Mouse (Mus musculus) lung, adult 2 months (tissue): ENCODE results near the gene Snx13.
A peak's percentile ranks its signal among the peaks of the same experiment; 100 is the strongest.

Experiments
- CTCF ChIP-seq: fragments of 200-500 bp; IDR thresholded peaks from 2 replicates; pipeline ENCODE4 v1.5.1; 2011; ENCODE audit warnings: mild to moderate bottlenecking, low read length, control low read depth; ENCODE audit not compliant: insufficient read depth
- POLR2A ChIP-seq: fragments of 200-500 bp; IDR thresholded peaks from 2 replicates; pipeline ENCODE4 v1.6.1; 2011; ENCODE audit warnings: low read depth, mild to moderate bottlenecking, control low read depth, low read length, borderline replicate concordance; ENCODE audit errors: extremely low read depth

DNA sequence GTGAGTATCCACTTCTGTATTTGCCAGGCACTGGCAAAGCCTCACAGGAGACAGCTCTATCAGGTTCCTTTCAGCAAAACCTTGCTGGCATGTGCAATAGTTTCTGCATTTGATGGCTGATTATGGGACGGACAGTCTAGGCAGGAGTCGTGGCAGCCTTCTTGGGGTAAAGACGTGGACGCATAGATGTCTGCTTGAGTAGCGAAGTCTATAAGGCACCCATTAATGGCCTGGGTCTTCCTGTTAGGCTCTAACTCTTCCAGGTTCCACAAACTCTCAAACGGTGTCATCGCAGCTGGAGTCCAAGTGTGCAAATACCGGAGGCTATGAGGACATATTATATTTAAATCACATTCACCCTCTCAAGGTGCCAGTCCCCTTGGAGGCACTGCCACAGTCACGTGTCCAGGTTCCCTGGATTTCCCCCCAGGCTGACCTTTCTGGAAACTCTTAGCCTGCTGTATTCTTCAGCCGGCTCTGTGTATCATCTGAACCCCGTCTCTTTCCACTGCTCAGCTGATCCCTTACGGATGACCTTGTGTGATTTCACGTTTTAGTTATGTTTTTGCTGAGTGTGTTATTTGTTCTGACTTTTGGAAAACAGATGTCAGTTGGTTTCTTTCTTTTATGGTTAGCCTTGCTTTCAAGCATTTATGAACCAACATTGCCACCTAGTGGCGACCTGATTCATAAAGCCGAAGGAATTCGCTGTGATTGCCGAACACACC, 144.9 kb downstream of the Snx13 start:
- peak; percentile 15; the same call in 1 of the 2 replicates for TF ChIP-seq CTCF
- no peak for TF ChIP-seq POLR2A
